Mouse (Mus musculus) layer of hippocampus, adult 9-10 months (tissue): Measurements from ENCODE around the gene Mapk7.

Experiments used
- DNase-seq: peaks from one replicate; pipeline ENCODE4 v3.0.0; 2022; ENCODE audit warnings: low spot score

Mapk7 gene

DNA sequence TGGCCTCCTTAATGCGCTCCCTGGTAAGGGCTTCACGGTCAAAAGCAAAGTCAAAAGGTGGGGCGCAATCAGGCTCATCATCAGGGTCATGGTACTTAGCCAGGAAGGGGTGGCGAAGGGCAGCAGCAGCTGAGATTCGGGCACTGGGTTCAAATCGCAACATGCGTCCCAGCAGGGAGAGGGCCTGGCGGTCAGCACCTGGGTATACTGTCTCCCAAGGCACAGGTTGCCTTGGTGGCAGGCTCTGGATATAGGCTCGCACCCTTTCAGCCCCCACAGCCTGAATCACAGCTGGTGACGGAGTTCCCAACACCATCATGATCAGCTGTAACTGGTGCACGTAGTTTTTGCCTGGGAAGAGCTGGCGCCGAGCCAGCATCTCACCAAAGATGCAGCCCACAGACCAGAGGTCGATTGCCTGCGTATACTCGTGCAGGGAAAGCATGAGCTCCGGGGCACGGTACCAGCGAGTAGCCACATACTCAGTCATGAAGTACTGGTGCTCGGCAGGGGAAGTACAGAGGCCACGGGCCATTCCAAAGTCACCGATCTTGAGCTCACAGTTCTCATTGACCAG lies 3.2 kb downstream of the Mapk7 start:
- DNase-seq: no peak

DNA sequence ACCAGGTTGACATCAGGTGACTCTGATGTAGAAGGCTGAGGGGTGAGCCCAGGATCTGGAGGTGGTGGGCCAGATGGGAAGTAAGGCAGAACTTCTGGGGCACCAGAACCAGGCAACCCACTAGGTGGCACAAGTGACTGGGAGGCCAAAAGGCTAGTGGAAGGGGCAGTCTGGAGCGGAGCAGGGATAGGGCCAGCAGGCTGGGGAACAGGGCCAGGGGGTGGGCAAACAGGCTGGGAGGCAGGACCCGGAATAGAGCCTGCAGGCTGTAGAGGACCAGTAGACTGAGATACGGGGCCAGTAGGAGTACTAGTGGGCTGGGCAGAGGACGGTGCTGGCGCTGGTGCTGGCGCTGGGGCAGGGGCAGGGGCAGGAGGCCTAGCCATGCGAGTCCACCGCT lies 4.3 kb downstream of the Mapk7 start:
- no peak for DNase-seq

DNA sequence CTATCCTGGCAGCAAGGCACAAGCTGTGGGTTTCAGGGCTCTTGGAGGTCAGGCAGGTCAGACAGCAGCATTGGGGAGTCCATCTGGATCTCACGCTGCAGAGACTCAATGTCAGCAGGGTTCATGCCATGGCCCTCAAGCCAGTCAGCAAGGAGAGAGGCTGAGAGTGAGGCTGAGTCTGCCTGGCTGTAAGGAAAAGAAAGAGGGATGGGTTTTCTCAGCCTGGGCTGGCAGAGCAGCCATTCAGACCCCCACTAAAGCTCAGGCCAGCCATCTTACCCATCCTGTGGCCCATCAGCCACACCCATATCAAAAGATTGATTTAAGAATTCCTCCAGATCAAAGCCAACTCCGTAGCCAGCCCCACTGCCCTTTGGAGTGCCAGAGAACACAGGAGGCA lies 5.1 kb downstream of the Mapk7 start:
- no peak for DNase-seq

DNA sequence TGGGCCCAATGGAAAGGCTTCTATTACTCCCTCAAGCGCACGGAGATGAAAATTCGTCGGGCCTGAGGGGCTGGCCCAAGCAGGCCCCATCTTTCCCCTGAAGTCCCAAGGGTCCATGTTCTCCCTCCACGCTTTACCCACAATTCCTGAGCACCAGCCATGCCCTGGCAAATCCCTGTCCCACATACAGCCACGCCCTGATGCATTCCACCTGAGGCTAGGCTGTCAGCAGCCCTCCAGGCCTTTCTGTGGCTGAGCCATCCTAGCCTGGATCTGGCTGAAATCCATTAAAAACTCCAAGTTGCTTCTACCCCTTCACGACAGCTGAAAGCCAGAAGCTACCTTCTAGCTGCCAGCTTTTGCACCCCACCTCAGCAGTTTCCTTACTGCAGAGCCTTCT lies 6.3 kb downstream of the Mapk7 start:
- DNase-seq: no peak

DNA sequence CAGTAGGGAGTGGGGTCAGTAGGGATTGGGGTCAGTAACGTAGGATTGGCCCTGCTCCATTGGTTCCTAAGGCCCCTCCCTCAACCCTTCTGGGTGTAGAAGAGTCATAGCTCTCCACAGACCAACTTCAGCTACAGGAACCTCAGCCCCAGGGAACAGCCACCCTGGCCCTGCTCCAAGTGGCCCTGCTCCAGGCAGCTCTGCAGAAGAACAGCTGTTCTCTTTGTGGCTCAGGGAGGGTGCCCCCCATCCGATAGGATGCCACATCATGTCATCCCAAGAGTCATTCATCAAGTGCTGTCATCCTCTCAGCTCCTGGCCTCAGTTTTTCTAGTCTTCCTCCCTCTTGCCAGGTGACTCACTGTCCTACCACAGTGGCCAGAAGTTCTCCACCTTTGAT lies 6.8 kb downstream of the Mapk7 start:
- DNase-seq: no peak

DNA sequence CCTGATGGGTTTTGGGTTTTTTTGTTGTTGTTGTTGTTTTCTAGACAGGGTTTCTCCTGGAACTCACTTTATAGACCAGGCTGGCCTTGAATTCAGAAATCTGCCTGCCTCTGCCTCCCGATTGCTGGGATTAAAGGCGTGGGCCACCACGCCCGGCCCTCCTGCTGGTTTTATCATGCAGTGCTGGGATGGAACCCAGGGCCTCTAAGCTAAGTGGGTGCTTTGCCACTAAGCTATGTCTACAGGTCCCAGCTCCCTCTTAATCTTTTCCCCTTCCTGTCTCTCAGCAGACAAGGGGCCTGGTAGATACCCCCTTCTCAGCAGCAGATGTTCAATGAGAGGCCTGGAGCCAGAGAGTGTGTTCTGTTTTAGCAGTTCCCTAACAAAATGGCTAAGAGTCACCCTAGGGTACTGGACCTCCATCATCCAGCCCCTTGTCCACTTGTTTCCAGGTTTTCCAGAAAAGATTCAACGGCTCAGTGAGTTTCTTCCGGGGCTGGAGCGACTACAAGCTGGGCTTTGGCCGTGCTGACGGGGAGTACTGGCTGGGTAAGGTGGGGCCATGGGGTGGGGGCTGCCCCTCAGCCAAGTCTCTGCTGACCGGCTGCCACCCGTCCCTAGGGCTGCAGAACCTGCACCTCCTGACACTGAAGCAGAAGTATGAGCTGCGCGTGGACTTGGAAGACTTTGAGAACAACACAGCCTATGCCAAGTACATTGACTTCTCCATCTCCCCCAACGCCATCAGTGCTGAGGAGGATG lies 7.6 kb downstream of the Mapk7 start:
- DNase-seq: no peak

DNA sequence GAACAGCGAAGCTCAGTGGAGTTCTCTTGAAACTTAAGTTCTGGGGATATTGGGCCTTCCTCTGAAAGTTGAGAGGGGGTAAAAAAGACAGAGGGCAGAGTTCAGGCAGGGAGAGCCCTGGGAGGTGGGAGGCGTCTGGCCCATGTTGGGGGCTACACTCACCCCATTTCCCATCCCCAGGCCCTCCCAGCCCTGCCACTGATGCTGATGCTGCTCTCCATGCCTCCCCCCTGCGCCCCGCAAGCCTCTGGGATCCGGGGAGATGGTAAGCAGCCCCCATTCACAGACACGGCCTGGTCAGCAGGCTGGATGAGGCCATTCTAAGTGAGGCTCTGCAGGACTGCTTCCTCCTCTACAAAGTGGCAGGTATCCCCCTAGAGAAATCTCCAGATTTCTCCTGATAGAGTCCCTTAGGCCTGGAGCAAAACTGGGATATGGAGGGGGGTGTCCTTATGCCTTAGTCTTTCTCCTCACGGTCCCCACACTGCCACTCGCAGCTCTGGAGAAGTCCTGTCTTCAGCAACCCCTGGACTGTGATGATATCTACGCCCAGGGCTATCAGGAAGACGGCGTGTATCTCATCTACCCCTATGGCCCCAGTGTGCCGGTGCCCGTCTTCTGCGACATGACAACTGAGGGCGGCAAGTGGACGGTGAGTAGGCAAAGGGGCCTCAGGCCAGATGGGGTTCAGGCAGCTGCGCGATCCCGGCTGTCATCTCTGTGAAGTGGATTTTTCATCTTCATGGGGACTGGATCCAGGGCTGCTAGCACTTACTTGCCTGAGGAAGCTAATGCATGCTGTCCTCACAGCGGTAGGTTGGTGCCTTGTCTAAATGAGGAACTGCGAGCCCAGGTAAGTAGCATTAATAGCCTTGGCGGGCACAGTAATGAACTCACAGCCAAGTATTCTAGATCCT lies 8.4 kb downstream of the Mapk7 start:
- DNase-seq: no peak

DNA sequence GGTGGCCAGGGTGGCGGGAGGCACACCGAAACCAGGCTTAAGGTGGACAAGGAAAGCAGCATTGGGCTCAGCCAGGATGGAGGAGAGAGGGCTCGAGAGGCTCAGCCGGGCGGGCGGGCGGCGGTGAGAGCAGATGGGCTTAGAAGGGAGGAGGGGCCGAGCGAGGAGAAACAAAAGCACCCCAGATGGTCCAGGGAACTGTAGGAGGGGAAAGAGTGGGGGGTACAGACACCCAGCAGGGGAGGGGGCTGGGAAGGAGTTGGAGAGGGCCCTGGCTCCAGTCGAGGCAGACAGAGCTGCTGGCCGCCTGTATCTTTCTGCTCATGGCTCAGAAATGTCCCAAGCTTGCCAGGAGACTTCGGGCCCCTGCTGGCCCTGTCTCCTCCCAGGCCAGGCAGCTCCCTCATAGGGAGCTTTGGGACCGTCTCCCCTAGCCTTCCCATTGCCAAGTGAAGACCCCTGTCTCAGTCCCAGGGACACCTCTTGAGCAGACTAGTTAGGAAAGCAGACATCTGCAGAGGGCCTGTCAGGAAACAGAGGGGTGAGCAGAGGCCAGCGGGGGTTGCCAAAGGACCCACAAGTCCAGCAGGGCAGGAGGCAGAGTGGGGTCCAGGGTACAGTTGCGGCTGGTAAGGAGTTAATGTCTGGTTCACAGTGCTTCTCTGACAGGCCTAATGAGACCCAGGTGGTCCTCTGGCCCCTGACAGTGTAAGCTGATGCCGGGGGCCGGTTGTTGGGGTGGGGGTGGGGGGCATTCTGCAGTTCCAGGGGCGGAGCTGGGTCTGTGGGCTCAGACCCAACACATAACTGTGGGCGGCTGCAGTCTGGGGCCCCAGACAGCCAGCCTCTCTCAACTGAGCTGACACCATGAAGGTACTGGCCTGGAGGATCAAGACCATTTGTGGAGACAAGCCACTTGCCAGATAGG lies 9.3 kb downstream of the Mapk7 start, which contains the start of gene Mfap4:
Mfap4 (plus strand) TSS at position 819 of the 928 bp plus-strand sequence.
- DNase-seq: peak; percentile 35

DNA sequence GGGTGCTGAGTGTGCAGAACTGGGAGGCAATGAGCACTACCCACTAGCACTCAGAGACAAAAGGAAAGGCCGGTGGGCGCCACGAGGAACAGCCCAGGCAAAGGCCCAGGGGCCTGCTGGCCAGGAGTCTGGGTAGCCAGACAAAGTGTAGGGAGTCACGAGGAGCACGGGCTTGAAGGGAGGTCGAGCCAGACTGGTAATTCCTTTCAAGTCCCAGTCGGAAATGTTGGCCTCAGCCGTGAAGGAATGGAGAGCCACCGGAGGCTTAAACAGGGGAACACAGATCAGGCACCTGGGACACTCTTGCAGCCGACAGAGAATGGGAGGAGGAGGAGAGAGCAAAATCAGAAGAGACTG lies 10.0 kb downstream of the Mapk7 start:
- DNase-seq: no peak

DNA sequence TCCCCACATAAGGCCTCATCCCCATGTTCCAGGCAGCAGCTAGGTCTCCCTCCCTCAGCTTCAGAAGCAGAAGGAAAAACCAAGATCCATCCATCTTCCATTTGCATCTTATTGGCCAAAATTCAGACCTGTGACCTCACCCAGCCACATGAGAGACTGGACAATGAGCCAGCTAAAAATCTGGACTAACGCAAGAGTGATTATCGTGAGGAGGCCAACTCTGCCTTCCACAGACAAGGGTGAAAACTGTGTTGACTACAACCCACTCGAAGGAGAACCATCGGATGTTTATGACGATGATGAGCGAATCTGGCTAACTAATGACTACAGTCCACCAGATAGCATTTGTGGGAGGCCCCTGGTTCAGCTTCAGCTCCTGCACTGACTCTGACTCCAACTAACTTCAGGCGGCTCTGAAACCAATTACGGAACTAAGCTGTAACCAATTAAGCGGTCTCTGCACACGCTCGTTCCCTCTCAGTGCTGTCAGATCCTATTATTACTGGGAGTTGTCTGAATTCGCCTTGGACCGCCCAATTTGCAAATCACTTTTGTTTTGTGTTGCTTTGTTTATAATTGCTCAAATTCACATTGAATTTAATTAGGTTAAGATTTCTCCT lies 10.9 kb downstream of the Mapk7 start:
- no peak for DNase-seq

DNA sequence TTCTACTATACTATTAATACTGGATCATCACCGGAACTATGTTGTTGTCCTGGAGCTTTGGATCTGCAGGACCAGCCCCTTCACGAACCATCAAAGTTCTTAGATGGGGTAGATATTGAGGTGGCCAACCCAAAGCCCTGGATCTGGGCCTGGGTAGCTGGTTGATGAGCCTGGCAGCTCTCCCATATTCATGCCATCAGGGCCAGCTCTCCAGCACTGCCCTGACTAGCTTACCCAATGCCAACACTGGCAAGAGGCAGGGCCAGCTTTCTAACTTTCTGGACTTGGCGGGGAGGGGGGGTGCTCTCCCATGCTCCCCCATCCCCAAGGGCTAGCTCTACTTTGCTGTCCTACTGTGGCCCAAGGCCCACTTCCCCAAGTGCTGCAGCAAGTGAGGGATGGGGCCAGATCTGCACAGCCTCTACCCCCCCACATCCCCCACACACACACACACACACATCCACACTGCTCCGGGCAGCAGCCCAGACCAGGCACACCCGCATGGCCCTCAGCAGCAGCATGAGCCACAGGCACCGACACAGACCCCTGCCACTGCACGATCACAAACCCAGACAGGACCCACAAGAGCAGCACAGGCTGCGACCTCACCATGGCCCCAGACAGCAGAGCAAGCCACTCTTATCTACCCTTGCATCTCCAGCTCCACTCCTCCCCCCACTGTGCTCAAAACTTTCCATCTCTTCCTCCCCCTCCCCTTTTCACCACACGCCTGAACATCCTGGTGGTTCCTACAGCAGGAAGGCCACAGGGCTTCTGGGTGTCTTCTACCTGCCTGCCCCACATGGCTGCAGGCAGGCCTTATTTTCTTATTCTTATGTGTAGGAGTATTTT lies 12.7 kb downstream of the Mapk7 start:
- no peak for DNase-seq

DNA sequence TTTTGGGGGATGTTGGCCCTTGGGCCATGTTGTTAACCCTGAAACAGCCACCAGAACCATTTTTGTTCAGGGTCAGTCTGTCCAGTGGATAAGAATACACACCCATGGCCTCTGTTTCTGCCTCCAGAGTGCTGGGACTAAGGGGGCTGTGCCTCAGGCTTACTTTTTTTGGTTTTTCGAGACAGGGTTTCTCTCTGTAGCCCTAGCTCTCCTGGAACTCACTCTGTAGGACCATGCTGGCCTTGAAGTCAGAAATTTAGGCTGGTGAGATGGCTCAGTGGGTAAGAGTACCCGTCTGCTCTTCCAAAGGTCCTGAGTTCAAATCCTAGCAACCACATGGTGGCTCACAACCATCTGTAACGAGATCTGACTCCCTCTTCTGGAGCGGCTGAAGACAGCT lies 15.4 kb downstream of the Mapk7 start:
- DNase-seq: no peak

DNA sequence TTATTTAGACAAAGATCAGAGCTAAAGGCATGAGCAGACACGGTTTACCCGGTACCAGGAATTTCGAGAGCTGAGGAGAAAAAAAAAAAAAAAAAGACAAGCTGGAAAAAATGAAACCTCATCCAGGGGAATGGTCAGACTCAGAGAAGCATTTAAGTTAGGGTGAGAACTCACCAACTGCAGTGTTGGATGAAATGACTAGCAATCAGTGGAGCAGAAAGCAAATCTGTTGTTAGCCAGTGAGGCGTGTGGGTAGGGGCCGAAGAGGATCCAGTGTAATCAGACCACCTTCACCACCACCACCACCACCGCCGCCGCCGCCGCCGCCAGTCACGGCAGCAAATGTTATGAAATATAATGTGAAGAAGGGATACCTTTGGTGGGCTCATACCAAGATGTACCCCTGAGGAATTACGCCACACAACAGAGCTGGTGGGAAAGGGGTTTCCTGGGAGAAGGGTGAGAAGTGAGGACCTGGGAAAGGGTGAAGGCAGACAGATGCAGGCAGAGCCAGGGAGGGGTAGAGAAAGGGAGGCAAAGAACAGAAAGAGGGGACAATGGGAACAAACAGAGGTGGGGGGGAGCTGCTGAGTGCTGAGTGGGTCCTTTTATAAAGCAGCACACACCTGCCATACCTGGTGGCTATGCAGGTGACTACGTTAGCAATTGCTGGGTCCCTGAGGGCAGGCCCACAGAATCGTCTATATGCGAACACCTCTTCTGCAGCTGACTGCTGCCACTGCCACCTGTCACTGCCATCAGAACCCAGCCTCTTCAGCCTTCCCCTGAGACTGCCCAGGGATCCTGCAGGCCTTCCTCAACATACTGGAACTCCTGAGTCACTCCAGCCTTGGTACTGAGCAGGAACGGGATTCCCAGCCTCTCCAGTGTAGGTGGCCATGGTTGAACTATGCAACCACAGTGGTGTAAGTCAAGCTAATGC lies 16.4 kb downstream of the Mapk7 start:
- no peak for DNase-seq

DNA sequence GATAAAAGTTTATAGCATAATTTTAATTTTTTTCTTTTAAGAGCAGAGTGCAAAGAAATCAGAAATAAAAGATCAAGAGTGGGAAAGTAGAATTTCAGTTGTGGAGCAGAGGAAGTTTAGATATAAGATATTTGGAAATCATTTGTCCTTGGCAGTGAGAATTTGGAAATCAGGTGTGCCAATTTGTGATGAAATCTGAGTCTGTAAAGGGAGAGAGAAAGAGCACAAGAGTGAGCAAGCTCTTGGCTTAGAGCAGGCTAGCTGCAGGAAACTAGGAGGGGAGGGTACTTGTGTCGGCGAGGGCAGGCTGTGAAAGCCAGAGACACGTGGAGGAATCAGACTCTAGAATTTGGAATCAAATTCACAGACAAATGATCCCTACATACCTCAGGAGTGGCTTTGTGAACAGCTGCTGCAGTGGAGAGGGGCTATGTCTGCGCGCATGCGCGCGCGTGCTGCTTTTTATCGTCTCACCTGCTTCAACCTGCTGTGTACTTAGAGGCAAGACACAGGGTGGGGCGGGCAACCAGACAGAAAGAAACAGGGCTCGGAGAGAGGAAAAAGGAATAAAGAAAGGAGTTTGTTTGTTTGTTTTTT lies 17.3 kb downstream of the Mapk7 start:
- DNase-seq: no peak

DNA sequence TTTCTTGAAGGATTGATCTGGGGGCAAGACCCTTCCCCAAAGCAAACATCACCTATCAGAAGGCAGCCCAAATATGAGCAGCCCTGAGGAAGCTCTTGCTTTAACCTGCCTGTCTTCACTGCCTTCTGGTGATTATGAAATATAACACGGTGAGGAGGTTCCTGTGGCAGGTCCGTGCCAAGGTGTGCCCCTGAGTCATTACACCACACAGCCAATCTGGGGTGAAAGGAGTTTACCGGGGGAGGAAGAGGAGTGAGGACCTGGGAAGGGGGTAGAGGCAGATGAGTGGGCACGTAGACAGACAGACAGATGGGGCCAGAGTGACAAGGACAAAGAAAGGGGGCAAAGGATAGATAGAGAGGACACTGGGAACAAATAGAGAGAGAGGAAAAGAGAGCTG lies 20.6 kb downstream of the Mapk7 start:
- no peak for DNase-seq

DNA sequence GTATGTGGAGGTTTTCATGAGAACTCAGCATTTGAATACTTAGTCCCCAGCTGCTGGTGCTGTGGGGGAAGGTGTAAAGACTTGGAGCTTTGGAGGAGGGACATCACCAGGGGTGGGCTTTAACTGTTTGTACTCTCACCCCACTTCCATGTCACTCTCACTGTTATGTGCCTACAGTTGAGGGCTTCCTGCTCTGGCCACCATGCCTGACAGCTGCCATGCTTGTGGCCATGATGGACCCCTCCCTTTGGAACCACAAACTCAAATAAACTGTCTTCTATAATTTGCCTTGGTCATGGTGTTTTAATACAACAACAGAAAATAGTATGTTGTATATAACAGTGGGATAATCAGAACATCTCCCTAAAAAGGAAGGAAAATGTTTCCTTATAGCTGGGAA lies 23.3 kb downstream of the Mapk7 start:
- DNase-seq: no peak

DNA sequence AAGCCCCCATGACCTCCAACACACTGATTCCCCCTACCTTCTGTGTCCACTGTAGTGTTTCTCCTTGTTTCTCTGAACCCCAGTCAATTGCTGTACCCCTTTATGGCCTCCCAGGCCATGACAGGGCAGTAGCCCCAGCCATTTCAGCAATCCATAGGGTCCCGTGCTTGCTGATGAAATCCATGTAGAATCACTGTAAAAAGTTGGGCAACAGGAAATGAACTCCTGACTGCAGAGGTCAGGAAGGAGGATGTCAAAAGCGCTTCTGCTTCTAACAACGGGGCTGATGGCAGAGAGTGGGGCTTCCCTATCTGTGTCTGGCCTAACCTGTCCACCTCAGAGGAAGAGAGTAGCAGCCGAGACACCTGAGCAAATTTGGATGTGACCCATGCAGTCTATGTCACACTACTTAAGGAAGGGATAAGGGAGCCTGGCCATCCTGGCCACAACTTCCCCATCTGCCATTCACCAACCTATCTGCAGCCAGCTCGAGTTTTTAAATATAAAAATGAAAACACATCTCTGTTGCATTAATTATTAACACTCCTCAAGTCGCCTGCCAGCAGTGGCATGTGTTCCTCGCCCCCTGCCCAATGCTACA lies 24.8 kb downstream of the Mapk7 start:
- DNase-seq: no peak

DNA sequence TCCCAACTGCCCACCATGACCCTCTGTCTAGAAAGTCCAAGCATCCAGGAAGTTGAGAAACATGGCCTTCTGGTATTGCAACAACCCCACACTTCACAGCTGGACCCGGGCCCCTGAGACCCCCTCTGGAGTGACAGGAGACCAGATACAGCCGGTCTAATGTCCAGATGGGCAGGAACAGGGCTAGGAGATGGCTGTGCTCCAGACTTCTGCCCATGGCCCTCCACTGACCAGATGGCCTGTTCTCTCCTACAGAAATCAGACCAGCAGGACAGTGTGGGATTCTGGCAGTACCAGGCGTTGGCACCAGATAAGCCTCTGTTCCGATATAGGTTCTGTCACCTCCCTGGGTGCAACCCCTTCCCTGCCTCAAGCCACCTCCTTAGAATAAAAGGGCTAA lies 25.7 kb downstream of the Mapk7 start:
- DNase-seq: no peak

DNA sequence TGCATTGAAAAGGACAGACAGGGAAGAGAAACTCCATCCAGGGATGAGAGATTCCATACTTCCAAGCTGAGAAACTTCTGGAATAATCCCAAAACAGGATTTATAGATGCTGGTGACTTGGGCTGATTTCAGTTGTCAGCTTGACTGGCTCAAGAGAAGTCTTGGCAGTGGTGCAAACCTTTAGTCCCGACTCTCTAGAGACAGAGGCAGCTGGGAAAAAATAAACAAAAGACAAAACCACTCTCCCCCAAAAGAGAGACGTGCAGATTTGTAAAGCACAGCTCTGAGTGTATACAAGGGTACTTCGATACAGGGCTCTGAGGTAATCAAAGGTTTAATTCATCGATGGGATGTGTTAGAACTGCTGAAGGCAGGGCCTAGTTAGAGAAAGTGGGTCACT lies 28.8 kb downstream of the Mapk7 start:
- no peak for DNase-seq
